Mouse (Mus musculus): ENCODE measurements at regions not wholly inside any gene's neighbourhood (a gene's known extent, or its start where the extent isn't known, plus 50 kb on each side); places are given as distances from the start of the nearest gene placed in this dataset.

DNA sequence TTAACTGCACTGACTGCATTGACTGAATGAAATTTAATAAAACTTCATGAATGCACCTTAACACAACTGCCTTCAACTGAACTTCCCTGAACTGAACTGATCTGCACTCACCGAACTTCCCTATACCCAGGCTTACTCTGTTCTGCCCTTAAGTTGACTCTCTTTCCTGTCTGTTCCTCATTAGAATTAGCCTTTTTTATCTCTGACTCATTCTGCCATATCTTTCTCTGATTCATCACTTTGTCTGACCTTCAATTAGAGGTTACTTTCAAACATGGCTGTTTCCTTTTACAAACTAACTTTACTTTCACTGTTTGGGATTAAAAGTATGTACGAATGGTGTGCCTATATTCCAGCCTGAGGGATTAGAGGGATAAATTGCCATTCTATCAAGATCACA is 103.4 kb upstream of the Col3a1 start:
- Histone ChIP-seq H3K27ac (ENCODE audit: low read depth, low read length) (no peak overlapping the region), H3K36me3 (ENCODE audit: control insufficient read depth, insufficient read depth, low read length) (no peaks in the 10 kb centered on the region), H3K4me1 (ENCODE audit: control insufficient read depth, insufficient read depth, low read depth, low read length) (no peaks in the 10 kb centered on the region), H3K27me3 (replicated peaks; ENCODE audit: control insufficient read depth, insufficient read depth, low read length) (no peaks in the 10 kb centered on the region), H3K9ac (ENCODE audit: low read depth, low read length) (no peak overlapping the region), H3K4me2 (ENCODE audit: low read length) (no peak overlapping the region), H3K4me3 (ENCODE audit: low read length) (no peak overlapping the region), H3K9me3 (ENCODE audit: control insufficient read depth, low read length) (no peaks in the 10 kb centered on the region)
- ATAC-seq = no peak
- 86% methylated on average over 2 of the region's 2 CpGs for WGBS

DNA sequence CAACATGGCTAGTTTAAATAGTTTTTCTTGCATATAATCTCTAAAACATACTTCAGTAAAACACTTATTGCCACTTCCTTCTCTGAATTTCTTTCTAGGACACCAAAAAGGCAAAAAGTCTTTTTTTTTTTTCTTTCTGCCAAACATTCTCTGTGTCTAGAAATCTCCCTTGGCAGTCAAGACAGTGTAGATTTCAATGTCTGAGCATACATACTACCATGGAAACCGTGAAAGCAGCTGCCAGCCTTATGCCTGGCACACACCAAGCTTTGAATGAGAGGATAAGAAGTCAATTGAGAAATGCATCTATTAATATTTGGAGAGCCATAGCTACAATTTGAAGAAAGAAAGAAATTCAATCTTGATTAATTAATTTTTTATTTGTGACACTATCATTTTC is 95.1 kb upstream of the Col3a1 start:
- ATAC-seq = no peak
- Histone ChIP-seq H3K36me3 (ENCODE audit: control insufficient read depth, insufficient read depth, low read length) (no peaks in the 10 kb centered on the region), H3K9ac (ENCODE audit: low read depth, low read length) (no peak overlapping the region), H3K4me2 (ENCODE audit: low read length) (no peak overlapping the region), H3K9me3 (ENCODE audit: control insufficient read depth, low read length) (no peaks in the 10 kb centered on the region), H3K27me3 (replicated peaks; ENCODE audit: control insufficient read depth, insufficient read depth, low read length) (no peaks in the 10 kb centered on the region), H3K4me3 (ENCODE audit: low read length) (no peak overlapping the region), H3K27ac (ENCODE audit: low read depth, low read length) (no peak overlapping the region), H3K4me1 (ENCODE audit: control insufficient read depth, insufficient read depth, low read depth, low read length) (no peaks in the 10 kb centered on the region)
- WGBS = 50% methylated on average over 1 of the region's 1 CpGs
